ENCODE assay signal across 20 mouse cellular contexts in genomic region chr17:14734380-14734779, GRCm38 (mm10).
"Had no signal": no experiment of that assay in that cellular context is flagged by ENCODE, and none has a peak within 500 bp of the region (broad histone marks: within the 10 kb centered on the region; RNA-seq: fewer than 3 reads in every experiment).

No protein-coding gene starts in this region.

- ATAC-seq: liver, postnatal 0 days had no signal

- H3K4me3 ChIP-seq: left cerebral cortex, adult 2 months; limb, embryonic 12.5 days; limb, embryonic 15.5 days; neural tube, embryonic 12.5 days; neural tube, embryonic 15.5 days had no signal

- H3K9me3 ChIP-seq: limb, embryonic 12.5 days; limb, embryonic 15.5 days; neural tube, embryonic 12.5 days; neural tube, embryonic 15.5 days had no signal

- H3K36me3 ChIP-seq: limb, embryonic 12.5 days; limb, embryonic 15.5 days; neural tube, embryonic 12.5 days; neural tube, embryonic 15.5 days had no signal

- DNase-seq: kidney, postnatal 14 days; kidney, postnatal 4 days; left cerebral cortex, postnatal 4 days; liver, postnatal 0 days; lung, postnatal 4 days; right cerebral cortex, postnatal 14 days; right cerebral cortex, postnatal 4 days; thymus, adult 2 months; thymus, postnatal 14 days; thymus, postnatal 4 days had no signal

- H3K27ac ChIP-seq: limb, embryonic 12.5 days; limb, embryonic 15.5 days; liver, embryonic 14.5 days; neural tube, embryonic 12.5 days; neural tube, embryonic 15.5 days; stomach, postnatal 0 days had no signal

- H3K27me3 ChIP-seq: limb, embryonic 12.5 days; limb, embryonic 15.5 days; neural tube, embryonic 12.5 days; neural tube, embryonic 15.5 days had no signal

- H3K4me1 ChIP-seq: limb, embryonic 12.5 days; limb, embryonic 15.5 days; neural tube, embryonic 12.5 days; neural tube, embryonic 15.5 days had no signal

- H3K4me2 ChIP-seq: limb, embryonic 12.5 days; limb, embryonic 15.5 days; liver, embryonic 11.5 days; lung, embryonic 14.5 days; midbrain, embryonic 11.5 days; neural tube, embryonic 12.5 days; neural tube, embryonic 15.5 days had no signal

- H3K9ac ChIP-seq: limb, embryonic 12.5 days; limb, embryonic 15.5 days; liver, embryonic 14.5 days; liver, postnatal 0 days; lung, embryonic 14.5 days; neural tube, embryonic 12.5 days; neural tube, embryonic 15.5 days had no signal
